Mouse (Mus musculus) lung, postnatal 4 days (tissue): ENCODE results near the gene Iqsec3.

Source experiments
- DNase-seq, 2 experiments: peaks; one replicate each; pipeline ENCODE4 v3.0.0; 2021

Gene Iqsec3

DNA sequence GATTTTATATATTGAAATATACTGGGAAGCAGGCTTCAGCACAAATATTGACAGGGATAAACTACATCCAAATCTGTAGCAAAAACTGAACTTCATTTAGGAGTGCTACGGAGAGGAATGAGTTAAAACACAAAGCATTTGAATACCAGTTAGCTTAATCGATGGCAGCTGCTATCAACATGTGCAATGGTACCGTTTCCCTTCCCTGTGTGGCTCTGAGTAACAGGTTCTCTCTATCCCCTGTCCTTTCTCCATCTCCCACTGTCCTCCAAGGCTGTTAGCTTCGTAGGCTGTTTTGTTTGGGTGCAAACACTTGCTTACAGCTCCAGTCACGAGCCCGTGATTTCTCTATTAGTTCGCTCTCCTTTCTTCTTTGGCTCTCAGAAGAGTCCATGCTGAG, 19.7 kb downstream of the Iqsec3 start:
- no peak for DNase-seq

DNA sequence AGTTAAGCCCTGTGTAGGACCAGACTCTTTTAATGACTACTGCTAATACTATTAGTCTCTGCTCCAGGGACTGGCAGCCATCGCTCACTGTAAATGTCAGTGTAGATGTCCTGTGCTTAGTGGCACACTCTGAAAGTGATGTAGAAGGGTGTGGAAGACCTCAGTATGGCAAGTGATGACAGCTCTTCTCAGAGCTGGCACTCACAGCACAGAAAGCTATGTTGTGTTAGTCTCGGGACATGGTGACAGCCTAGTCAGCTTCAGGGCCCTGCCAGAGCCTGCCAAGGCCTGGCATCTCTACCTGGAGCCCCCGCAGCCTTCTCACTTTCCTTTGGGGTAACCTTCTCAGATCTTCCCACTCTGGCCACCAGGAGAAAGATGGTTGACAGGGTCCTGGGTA, 21.8 kb downstream of the Iqsec3 start:
- no peak for DNase-seq

- DNase-seq = no peak
These were observed 32.7 kb downstream of the Iqsec3 start for GRCm38 (mm10) chr6:121440696-121441220.

DNA sequence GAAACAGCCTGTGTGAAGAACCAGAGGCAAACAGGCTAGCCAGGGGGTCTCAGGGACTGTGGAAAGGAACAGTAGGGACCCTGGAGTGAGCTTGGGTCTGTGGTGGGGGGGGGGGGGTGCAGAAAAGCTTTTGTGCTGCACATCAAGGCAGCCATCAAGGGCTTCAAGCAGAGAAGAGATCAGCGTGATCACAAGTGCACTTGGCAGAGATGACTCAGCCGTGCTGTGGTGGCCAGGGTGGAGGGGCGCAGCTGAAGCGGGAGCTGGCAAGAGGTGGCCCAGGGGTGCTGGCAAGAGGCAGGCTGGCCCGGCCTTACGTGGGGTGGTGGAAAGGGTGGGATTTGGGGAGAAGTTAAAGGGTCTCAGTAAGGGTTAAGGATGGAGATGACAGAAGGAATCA, 48.6 kb downstream of the Iqsec3 start:
- no peak for DNase-seq

- no peak for DNase-seq
These were observed 49.1 kb downstream of the Iqsec3 start for GRCm38 (mm10) chr6:121424403-121424802.

GRCm38 (mm10) chr6:121412558-121413297, 60.8 kb downstream of the Iqsec3 start:
- no peak for DNase-seq

DNA sequence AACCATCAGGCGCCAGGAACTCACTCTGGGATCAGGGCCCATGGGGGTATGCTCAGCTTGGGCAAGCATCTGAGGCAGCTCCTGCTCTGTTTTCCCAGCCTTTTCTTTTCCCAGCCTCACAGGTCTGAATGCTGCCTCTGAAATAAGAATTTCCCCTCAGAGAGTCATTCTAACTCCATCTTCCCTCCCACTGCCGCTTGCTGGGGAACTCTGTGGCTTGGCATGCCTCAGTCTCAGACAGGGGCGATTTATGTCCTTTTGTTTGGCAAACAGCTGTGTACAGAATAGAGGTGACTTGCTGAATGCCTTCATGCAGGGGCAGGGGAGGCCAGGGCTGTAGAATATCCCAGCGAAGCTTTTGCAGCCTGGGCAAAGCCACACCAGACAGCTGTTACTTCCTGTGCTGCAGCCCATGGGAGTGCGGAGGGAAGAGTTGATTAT, 65.9 kb downstream of the Iqsec3 start:
- DNase-seq = peak; percentile 7 to 57

DNA sequence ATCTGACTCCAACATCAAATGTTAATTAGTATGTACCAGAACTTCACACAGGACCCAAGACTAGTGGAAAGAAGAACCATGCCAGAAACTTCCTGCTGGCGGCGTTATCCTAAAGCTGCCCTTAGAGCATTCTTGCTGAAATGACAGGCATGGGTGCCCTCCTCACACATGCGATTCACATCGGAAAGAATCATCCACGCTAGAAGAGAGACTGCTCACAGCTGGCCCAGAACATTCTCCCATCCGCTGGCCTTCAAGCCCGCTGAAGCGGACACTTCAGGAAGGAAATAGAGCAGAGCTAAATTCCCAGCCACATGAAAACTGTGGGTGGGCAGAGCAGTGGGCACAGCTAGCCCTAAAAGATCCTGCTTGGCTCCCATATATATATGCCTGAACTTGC, 68.2 kb downstream of the Iqsec3 start:
- no peak for DNase-seq

DNA sequence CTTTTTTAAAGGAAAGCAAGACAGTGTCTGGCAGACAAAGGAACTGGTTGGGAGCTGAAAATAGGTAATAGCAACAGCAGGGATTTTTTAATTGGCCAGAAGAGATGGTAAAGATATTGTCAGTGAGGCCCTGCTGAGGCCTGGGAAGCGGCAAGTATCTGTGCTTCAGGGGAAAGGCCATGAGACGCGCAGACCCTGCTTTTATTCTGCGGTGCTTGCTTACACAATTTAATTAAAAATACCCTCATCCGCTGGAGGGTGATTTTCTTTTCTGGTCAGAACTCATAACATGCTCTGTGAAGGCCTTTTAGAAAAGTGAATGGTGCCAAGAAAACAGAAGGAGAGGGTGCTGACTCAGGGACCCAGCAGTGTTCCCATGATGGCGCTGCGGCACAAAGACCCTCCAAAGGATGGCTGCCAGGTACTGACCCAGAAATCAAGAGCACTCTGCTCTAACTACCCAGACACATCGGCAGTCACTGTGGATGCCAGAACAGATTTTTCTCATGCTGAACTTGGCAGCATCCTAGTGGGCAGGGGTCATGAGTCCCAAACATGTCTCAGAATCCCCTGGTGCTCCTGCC, 70.7 kb downstream of the Iqsec3 start:
- no peak for DNase-seq

DNA sequence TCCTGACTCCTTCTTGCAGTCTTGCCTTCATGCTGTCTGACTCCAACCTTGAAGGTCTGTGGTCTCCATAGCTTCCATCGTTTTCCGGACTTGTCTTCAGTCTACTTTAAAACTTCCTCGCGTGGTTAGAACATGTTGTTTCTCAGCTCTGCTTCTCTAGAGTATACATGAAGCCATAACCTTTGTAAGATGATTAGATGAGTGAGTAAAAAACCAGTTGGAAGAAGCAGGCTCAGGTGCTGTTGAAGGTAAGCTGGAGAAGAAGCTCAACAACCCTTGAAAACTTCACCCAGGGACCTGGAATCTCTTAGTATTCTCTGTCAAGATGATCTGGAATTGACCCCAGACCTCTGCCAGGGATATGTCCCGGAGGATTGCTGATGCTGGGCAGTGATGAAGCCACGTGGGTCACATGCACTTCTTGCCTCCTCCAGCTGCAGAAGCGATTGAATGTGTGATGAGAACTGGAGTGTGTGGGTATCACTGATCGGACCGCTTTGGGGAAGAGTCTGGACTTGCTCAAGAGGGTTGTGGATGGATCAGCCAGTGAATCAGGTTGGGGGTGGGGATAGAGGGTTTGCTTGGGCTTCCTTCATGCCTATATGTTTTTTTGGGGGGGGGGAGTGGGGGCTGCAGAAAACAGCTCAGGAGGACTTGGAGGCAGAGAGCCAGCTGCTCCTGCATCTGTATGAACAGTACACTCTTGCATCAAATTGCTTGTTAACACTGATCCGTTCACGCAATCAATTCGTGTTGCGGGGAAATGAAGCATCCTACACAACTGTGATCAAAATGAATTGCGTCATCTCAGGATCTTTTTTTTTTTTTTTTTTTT, 71.4 kb downstream of the Iqsec3 start:
- no peak for DNase-seq

GRCm38 (mm10) chr6:121401140-121401539, 72.3 kb downstream of the Iqsec3 start:
- DNase-seq = no peak

DNA sequence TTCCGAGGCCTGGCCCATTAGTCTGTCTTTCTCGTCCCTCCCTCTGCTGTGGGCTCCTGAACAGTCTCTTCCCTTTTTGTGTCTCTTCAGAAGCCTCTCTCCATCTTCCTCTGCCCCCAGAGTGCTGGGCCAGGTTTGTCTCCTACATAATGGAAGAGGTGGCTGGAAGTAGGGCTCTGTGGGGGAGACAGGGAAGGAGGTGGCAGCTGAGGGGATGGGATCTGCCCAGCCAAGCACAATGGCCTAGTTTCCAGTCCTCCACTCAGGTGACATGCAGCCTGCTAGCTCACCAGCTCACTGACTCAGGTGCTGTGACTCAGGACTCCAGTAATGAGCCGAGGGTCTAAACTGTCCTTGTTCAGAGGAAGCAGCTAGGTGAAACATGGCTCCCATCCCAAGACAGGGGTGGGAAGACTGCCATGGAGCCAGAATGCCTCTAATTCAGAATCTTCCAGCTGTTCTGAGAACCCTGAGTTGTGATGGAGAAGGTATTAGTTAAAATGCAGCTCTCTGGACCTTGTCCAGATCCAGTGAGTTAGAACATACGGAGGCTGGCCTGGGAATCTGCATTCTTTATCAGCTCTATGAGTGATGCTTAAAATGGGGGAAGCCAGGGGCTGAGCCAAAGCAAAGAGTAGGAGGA, 80.7 kb downstream of the Iqsec3 start:
- peak in 1 of 2 experiments; percentile 15 for DNase-seq

GRCm38 (mm10) chr6:121385397-121385796, 88.1 kb downstream of the Iqsec3 start:
- no peak for DNase-seq

DNA sequence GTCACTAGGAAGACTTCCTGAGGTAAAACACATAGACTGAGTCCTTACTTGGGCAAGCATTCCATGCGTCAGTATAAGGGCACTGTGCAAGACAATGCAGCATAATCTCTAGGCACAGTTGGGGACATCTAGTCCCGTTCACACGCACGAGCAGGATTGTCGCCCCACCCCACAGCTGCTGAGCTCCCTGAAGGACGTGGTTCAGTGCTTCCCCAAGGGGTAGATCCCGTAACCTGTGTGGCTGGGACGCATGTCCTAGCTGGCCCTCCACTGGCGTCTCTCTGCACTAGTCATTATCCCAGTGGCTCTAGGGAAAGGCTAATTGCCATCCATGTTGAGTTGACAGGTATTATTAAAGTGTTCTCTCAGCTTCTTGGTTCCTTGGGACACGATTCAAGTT, 91.4 kb downstream of the Iqsec3 start:
- no peak for DNase-seq

DNA sequence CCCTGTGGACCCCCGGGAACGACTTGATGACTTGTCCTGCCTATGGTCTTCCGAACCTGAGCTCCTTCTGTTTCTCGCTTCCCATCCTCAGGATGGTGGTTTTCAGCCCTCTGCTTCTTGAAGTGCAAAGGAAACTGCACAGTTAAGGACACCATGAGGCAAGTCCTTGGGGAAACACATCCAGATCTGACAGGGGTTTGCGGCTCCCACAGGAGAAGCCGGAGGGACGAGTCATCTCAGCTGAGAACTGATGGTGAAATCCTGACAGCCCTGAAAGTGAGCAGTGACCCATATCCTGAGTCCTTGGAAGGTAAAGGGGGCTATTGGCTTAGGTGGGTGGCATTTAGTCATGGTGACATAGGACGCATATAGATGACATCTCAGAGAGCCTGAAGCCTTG, 92.9 kb downstream of the Iqsec3 start:
- no peak for DNase-seq

- DNase-seq = no peak
These were observed 95.2 kb downstream of the Iqsec3 start for GRCm38 (mm10) chr6:121378256-121378655.

DNA sequence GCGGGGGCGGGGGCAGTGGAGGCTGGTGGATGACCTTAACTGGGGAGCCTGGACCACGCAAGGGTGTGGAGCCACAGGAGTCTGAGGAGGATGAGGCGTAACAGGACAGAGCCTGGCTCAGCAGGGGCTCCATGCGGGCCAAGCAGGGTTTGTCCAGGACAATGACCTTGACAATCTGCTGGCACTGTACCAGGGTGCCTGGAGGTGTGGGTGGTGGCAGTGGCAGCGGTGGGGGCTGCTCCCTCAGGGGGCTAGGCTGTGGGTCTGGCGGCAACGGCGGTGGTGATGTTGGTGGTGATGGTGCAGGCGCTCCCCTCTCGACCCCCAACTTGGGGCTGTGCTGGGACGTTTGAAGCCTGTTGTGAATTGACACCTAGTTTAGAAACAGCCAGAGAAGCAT, 97.3 kb downstream of the Iqsec3 start:
- DNase-seq = no peak

DNA sequence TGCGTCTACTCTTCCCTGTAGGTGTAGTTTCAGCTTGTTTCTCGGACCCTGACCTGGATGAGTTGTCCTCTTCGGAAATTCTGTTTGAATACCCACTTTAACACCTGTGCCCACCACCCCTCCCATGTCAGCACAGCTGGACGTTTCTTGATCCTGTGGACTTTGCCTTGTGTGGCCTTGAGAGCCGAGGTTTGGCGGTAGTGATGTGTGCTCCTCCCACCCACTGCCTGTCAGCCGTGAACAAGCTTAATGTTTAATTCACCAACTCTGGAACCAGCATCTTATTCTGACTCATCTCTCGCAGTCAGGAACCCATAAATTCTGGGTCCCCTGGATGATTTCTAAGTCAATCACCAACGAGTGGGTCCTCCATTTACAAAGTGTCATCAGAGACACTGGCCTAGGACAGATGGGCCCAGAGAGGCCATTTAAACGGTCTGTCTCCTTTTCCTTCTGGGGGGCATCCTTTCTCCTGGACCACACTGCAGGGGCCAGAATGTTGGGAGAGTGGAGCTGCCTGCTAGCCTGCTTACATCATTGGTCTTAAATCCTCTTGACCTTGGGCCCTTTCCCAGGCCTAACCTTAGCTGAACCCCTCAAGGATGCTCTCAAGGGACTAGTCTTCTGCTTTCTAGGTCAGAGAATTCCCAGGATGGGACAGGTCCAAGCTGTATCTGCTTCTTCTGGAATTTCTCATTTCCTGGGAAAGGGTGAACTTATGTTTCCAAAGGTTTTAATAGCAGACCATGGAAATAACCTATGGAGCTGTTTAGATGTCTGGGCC, 102.1 kb downstream of the Iqsec3 start:
- DNase-seq = no peak

DNA sequence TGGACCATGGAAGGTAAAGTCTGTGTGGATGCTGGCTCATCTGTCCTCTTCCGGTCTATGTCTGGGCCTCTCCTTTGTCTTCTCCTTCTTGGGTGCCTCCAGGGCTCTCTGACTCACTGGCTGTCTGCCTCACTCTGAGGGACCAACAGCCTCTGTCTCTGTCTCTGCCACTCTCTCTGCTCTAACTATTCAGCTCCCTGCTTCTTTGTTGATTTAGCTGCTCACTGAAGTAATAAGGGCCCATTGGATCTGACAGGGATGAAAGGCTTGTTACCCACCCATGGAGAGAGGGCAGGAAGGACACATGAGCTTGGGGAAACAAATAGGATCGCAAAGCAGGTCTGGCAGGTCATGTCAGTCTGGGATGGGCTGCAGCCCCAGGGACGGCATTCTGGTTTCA, 106.4 kb downstream of the Iqsec3 start:
- DNase-seq = no peak

DNA sequence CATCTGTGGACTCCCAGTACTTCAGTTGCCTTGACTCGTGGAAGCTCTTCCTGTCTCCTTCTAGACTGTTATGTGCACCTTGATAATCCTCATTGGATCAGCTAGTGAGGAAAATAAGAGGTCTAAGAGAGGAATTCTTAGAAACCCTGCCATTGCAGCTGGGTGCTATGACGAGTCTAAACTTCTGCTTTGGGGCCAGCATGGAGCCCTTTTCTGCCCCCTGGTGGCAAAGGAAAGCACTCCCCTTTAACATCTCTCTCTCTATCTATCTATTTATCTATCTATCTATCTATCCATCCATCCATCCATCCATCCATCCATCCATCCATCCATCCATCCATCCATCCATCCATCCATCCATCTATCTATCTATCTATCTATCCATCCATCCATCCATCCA, 106.9 kb downstream of the Iqsec3 start:
- peak in 1 of 2 experiments; percentile 50 for DNase-seq

DNA sequence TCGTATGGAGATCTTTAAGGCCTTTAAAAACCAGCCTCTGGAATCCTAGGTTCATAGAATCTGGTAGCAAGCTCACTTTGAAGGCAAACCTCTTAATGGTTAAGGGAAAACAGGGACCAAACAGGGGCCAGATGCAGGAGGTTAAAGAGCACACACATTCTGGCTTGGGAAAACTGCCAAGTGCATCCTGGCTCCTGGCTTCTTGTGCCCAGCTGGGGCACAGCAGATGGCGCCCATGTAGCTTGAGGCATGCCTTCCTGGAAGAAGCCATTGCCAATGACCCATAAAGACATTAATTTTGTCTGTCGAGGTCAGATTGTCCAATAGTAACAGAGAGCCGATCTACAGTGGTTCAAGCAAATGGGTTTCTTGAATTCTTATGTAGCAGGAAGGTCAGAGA, 109.5 kb downstream of the Iqsec3 start:
- no peak for DNase-seq

DNA sequence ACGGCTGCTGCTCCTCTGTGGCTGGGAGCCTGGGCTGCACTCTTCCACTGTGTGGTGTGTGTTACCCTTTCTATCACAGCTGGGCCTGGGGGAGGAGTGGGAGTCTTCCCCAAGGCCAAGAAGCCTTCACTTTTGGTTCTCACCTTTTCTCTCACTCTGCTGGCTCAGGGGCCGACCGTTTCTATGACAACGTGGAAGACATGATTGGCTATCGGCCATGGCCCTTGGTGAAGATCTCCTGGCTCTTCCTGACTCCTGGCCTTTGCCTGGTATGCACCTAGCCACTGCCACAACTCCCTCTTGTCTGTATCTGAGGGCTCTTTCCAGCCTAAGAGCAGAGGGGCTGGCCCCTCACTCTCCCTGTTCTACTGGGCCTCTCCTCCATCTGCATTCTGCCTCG, 110.4 kb downstream of the Iqsec3 start:
- no peak for DNase-seq
